Mouse (Mus musculus): Measurements from ENCODE around the gene Mettl8.

The Mettl8 gene

GRCm38 (mm10) chr2:71002509-71002908 lies 52.9 kb downstream of the Mettl8 start:
- in situ Hi-C loops (cut with MboI; ENCODE audit: low pct_unique_long_range_greater_than_20kb in 1 of 2, low sequenced_read_pairs in 2 of 2, unreplicated experiment in 1 of 2), result no loop called here

DNA sequence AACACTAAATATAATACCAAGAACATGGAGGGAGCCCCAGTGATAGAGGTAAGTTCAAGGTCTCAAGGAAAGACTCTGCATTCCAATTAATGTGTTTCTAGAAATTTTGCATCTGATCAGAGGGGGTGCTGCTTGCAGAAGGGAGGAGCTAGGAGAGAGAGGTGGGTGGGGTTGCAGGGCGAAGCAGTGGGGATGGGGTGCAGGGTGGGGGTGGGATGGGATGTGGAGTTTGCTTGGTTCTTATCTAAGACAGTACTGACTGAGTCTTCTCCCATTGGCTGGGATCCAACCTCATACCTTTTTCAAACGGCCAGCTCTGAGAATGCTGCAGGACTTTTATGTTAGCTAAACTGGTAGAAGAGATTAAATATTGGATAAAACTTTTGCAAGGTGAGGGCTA lies 56.6 kb downstream of the Mettl8 start:
- in situ Hi-C loops (cut with MboI; ENCODE audit: low pct_unique_long_range_greater_than_20kb in 1 of 2, low sequenced_read_pairs in 2 of 2, unreplicated experiment in 1 of 2), result no loop called here

GRCm38 (mm10) chr2:70996438-70996837 lies 58.9 kb downstream of the Mettl8 start:
- in situ Hi-C loops (cut with MboI; ENCODE audit: low pct_unique_long_range_greater_than_20kb in 1 of 2, low sequenced_read_pairs in 2 of 2, unreplicated experiment in 1 of 2), result no loop called here

DNA sequence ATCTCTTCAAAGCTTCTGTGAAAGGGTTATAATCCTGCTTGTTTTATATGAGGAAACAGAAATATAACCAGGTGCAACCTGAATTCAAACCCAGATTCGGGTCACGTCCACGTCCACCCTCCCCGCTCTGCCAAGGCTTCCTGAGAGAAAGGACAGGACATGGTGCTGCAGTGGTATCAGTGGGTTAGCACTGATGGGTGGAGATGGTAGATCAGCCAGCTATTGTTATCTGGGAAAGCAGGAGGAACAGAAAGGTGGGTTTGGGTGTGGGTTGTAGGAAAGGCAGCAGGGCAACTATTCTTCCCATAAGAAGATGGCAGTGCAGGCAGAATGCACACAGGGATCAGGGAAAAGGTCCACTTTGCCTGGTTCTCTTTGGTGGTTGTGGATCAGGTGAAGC lies 59.5 kb downstream of the Mettl8 start:
- in situ Hi-C loops (cut with MboI; ENCODE audit: low pct_unique_long_range_greater_than_20kb in 1 of 2, low sequenced_read_pairs in 2 of 2, unreplicated experiment in 1 of 2), result no loop called here

DNA sequence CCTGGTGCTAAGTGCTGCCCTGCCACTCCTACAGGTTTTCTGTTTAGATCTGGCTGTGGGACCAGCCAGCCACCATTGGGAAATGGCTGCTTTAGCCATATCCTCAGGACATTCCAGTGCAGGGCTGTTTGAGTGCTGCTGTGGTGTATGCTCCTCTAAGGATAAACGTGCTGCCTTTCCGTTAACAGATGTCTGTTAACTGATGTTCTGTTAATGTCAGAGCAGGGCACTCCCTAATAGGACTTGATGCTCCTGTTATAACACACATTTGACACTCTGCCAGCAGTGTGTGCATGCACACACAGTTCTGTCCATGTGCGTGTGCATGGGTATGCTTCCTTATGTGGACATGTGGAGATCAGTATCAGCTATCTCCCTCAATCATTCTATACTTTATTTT lies 61.6 kb downstream of the Mettl8 start:
- in situ Hi-C loops (cut with MboI; ENCODE audit: low pct_unique_long_range_greater_than_20kb in 1 of 2, low sequenced_read_pairs in 2 of 2, unreplicated experiment in 1 of 2), result no loop called here

- in situ Hi-C loops (cut with MboI; ENCODE audit: low pct_unique_long_range_greater_than_20kb in 1 of 2, low sequenced_read_pairs in 2 of 2, unreplicated experiment in 1 of 2), result no loop called here
Observed at GRCm38 (mm10) chr2:70992715-70993114, 62.7 kb downstream of the Mettl8 start.

DNA sequence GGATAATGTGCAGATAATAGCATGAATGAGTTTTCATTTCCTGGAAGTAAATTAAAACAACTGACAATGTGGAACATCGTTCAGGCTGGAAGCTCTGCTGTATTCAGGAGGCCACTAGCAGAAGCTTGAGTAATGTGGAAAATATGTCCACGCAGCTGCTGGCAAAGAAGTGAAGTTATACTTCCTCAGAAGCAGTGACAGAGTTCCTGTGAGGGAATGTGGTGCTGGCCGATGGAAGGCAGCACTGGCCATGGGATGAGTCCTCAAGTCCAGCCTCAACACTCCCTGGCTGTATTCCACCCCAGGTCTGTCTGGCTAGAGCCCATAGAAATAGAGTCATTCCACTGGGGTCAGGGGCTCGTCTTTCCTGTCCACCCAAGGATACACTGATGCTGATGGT lies 65.2 kb downstream of the Mettl8 start:
- in situ Hi-C loops (cut with MboI; ENCODE audit: low pct_unique_long_range_greater_than_20kb in 1 of 2, low sequenced_read_pairs in 2 of 2, unreplicated experiment in 1 of 2), result no loop called here

DNA sequence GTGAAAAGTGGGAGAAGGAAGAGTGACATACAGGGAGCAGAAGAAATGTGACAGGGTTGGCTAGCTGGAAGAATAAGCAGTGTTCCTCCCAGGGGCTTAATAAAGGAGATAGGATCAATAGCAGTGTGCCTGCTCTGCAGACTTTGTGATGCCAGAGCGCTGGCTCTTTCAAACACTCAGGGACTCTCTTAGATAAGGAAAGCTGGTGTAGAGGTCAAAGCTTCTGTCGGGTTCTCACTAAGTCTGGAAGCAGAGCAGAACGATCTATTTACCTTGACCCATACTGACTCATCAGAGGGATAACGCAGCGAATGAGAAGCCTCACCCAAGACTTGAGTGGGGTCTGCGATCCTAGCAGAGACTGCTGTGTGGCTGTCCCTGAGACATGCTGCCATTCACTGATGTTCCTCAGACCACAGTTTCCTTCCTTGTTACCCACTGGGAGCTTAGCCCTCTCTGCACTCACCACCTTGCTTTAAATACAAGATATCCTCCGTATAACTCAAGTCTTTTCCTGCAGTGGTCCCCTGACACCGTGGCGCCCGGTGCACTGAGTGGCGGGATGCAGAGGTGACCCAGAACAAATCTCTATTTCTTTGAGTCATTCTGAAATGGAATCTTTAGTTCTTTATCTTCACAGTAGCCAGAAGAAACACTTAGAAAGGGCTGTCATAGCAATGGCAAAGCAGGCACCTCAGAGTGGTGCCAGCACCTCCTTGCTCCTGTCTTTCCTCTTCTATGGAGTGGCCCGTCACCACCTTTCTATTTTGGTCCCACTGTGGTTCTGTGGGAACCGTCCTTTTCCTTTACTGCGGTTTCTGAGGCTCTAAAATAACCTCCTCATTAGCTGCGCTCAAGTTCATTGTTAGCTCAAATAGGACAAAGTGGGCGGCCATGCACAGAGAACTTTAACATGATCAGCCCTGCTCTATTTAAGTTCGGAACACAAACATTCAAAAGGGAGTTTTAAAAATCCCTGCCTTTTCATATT lies 65.9 kb downstream of the Mettl8 start:
- in situ Hi-C loops (cut with MboI; ENCODE audit: low pct_unique_long_range_greater_than_20kb in 1 of 2, low sequenced_read_pairs in 2 of 2, unreplicated experiment in 1 of 2), result no loop called here

DNA sequence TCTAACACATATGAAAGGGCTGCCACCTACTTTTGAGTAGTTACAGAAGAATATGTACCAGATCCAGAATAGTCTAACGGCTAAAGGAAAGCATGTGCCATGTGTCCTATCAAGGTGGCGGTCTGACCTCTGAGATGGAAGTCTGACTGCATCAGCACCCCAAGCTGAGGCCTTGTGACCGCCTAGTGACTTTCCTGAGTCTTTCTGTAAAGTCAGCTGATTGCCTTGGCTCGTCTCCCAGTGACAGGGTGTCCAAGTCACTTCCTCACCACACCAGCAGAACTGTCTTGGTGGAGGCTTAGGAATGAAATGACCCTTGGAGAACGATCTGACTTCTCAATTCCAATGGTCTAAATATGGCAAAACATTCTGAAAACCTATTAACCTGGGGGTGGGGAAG lies 77.1 kb downstream of the Mettl8 start:
- in situ Hi-C loops (cut with MboI; ENCODE audit: low pct_unique_long_range_greater_than_20kb in 1 of 2, low sequenced_read_pairs in 2 of 2, unreplicated experiment in 1 of 2), result no loop called here

DNA sequence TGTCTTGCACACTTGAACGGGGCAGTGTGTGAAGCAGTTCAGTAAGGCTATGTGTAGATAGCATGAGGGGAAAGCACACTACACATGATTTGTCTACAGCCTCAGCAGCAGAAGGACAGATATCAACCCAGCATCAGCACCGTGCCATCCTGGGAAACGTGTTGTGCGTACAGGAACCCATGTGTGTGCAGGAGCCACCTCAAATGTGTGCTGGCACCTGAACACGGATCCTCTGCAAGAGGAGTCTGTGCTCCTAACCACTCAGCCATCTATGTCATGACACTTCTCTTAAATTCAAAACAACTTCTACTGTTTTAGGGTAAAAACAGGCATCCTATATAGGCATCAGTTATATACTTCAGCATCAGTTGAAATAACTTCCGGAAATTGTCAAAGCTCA lies 80.6 kb downstream of the Mettl8 start:
- in situ Hi-C loops (cut with MboI; ENCODE audit: low pct_unique_long_range_greater_than_20kb in 1 of 2, low sequenced_read_pairs in 2 of 2, unreplicated experiment in 1 of 2), result no loop called here

DNA sequence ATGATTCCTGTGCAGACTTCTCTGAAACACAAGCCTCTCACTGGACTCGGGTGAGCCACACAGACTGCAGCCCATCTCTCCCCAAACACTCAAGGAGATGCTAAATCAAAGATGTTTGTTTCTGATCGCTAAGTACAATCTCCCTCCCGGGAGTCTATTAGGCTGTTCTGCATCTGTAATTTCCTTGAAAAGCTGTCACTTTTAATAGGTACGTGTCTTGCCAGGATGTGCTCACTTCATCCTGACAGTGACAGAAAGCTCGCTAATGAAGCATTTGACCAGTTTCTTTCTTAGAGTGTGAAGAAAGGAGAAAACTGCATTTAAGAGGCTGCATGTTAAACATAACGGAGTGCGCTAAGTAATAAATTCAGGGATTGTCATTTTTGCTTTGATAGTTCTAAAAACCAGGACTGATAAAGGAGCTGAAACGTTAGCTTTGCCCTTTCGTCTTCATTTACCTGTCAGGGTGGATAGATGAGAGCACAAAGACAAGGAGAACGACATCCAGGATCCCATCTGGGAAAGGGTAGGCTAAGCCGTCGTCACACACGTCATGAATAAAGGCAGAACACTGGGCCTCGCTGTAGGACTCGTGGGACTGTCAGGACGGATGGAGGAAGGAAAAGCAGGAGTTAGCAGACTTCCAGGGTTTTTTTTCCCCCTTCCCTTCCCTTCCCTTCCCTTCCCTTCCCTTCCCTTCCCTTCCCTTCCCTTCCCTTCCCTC lies 82.4 kb downstream of the Mettl8 start:
- in situ Hi-C loops (cut with MboI; ENCODE audit: low pct_unique_long_range_greater_than_20kb in 1 of 2, low sequenced_read_pairs in 2 of 2, unreplicated experiment in 1 of 2), result no loop called here

GRCm38 (mm10) chr2:70970158-70970741 lies 85.1 kb downstream of the Mettl8 start:
- in situ Hi-C loops (cut with MboI; ENCODE audit: low pct_unique_long_range_greater_than_20kb in 1 of 2, low sequenced_read_pairs in 2 of 2, unreplicated experiment in 1 of 2), result no loop called here

- in situ Hi-C loops (cut with MboI; ENCODE audit: low pct_unique_long_range_greater_than_20kb in 1 of 2, low sequenced_read_pairs in 2 of 2, unreplicated experiment in 1 of 2), result no loop called here
Observed at GRCm38 (mm10) chr2:70968305-70968704, 87.1 kb downstream of the Mettl8 start.

DNA sequence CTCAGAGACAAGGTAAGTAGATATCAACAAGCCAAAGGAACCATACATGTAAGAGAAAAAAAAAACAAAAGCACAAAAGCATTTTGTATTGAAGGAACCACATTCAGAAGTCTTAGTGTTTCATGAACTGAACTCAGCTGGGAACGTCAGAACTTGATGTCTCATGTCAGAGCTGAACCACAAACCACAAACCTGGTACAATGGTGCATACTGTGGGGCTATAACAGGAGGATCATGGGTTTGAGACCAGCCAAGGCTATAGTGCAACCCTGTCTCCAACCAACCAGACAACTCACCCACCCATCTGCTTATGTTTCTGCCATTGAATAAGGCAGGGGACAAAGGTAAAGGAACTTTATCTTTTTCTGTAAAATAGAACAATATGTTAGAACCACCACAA lies 88.2 kb downstream of the Mettl8 start:
- in situ Hi-C loops (cut with MboI; ENCODE audit: low pct_unique_long_range_greater_than_20kb in 1 of 2, low sequenced_read_pairs in 2 of 2, unreplicated experiment in 1 of 2), result no loop called here

GRCm38 (mm10) chr2:70964809-70965208 lies 90.6 kb downstream of the Mettl8 start:
- in situ Hi-C loops (cut with MboI; ENCODE audit: low pct_unique_long_range_greater_than_20kb in 1 of 2, low sequenced_read_pairs in 2 of 2, unreplicated experiment in 1 of 2), result no loop called here

GRCm38 (mm10) chr2:70962921-70963320 lies 92.5 kb downstream of the Mettl8 start:
- in situ Hi-C loops (cut with MboI; ENCODE audit: low pct_unique_long_range_greater_than_20kb in 1 of 2, low sequenced_read_pairs in 2 of 2, unreplicated experiment in 1 of 2), result no loop called here

- in situ Hi-C loops (cut with MboI; ENCODE audit: low pct_unique_long_range_greater_than_20kb in 1 of 2, low sequenced_read_pairs in 2 of 2, unreplicated experiment in 1 of 2), result no loop called here
Observed at GRCm38 (mm10) chr2:70961086-70961941, 94.1 kb downstream of the Mettl8 start.

DNA sequence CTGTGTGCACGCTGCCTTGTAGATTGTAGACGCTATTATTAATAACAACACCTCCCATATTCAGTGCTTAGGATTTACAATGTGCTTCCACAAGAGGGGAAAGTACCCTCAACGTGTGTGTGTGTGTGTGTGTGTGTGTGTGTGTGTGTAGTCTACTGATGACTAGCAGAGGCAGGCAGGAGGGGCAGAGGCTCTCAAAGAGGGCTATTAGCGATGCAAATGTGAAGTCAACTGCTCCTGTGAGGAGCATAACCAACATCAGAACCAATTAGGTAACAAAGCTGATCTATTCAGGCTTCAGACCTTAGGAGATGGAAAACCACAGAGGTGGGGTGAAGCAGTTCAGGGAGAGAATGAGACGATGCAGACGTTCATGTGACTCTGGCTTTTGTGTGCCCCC lies 95.3 kb downstream of the Mettl8 start:
- in situ Hi-C loops (cut with MboI; ENCODE audit: low pct_unique_long_range_greater_than_20kb in 1 of 2, low sequenced_read_pairs in 2 of 2, unreplicated experiment in 1 of 2), result no loop called here
